Mouse (Mus musculus) spleen, postnatal 10 days (tissue): ENCODE measurements around the gene Cltc.

Experiments
- DNase-seq, 2 experiments: peaks; one replicate each; pipeline ENCODE4 v3.0.0; 2021 to 2022; ENCODE audit warnings: low spot score in 2 of 2

Cltc gene

GRCm38 (mm10) chr11:86647706-86648447, 109.5 kb downstream of the Cltc start:
- DNase-seq = no peak

- no peak for DNase-seq
These were observed 110.4 kb downstream of the Cltc start for GRCm38 (mm10) chr11:86646885-86647459.

GRCm38 (mm10) chr11:86646136-86646834, 111.1 kb downstream of the Cltc start:
- no peak for DNase-seq

GRCm38 (mm10) chr11:86644553-86644952, 112.8 kb downstream of the Cltc start:
- DNase-seq = no peak
